Mouse (Mus musculus) ovary, postnatal 10 days (tissue): ENCODE results near the gene Aadacl3.

ENCODE experiments used
- DNase-seq: peaks from one replicate; pipeline ENCODE4 v3.0.0; 2022; ENCODE audit warnings: low spot score

Aadacl3 gene

DNA sequence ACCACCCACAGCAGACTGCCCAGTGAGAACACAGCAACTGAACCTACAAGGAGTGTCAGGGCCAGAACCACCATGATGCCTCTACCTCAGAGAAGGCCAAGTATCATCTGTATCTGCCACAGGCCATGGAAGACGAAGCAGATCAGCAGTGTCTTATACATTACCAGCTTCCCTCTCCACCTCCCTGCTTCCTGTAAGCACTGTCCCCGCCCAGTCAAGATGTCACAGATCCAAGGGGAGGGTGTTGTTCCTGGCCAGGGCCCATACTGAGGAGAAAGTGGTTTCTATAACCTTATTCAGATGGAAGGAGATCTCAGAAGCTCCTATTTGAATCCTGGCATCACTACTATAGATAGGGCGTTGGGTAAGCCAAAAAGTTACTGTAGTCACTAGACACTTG is at the start of gene Aadacl3:
Aadacl3 (minus strand) TSS at position 101 of the 400 bp plus-strand sequence.
- DNase-seq = no peak

- DNase-seq = no peak
Observed at GRCm38 (mm10) chr4:144506518-144506917, 43.0 kb upstream of the Aadacl3 start.

DNA sequence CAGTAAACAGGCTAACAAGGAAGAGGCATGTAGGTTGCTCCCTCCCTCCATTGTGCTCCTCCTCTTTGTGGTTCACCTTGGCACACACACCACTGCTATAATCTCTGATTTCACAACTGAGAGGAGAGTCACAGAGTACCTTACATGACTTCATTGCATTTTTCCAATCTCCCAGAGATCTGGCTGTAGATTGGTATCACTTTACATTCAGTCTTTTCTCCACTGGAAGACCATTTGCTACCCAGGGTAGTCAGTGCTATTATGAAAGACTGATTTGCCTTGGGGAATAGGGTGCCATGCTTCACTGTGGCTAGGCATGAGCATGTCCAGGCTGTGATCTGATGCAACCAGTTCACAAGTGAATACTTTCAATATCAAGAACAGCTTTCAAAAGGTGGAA is 29.8 kb upstream of the Aadacl3 start:
- DNase-seq = no peak

GRCm38 (mm10) chr4:144468091-144468490 is 4.5 kb upstream of the Aadacl3 start:
- no peak for DNase-seq

- no peak for DNase-seq
Observed at GRCm38 (mm10) chr4:144465206-144465605, 1.6 kb upstream of the Aadacl3 start.

- no peak for DNase-seq
Observed at GRCm38 (mm10) chr4:144453217-144453616, 10.3 kb downstream of the Aadacl3 start, which contains the start of gene Gm9944. TSS of gene Gm9944 (minus strand) at chr4:144453317.

GRCm38 (mm10) chr4:144448546-144448945 is 15.0 kb downstream of the Aadacl3 start:
- no peak for DNase-seq

GRCm38 (mm10) chr4:144441582-144441981 is 22.0 kb downstream of the Aadacl3 start:
- no peak for DNase-seq

GRCm38 (mm10) chr4:144441095-144441494 is 22.5 kb downstream of the Aadacl3 start:
- no peak for DNase-seq

DNA sequence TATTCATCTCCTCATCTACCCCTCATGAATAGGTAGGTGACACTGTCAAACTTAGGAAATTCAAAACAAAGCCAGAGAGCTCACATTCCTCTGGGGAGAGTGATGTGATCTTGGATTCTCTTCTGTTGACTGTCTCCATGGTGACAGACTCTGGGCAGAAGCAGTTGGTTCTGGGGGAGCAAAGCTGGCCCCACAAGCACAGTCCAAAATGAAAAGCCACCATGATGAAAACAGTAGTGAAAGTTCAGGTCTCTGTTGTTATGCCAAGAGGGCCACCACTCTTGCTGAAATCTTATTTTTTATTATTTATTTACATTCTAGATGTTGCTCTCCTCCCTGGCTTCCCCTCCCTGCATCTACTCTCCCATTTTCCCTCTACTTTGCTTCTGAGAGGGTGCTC is 24.9 kb downstream of the Aadacl3 start, which contains the start of gene 1700012P22Rik:
1700012P22Rik (minus strand) TSS at position 101 of the 400 bp plus-strand sequence.
- DNase-seq = no peak

DNA sequence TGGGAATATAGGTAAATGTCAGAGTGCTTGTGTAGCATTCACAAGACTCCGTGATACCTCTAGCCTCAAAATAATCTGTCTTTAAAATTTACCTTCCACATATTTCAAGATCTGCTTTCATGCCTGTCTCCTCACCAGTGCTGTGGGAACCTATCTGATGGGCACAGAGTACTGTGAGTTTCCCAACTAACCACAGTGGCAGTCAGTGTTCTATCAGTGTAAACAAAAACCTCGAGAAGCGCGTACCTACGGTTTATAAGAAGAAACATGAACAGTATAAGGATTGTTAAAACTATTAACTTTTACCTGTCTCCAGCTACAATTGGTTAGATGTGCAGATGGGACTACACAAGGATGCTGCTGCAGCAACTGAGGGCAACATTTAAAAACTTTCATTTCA is 30.3 kb downstream of the Aadacl3 start:
- DNase-seq = no peak

GRCm38 (mm10) chr4:144430723-144431122 is 32.8 kb downstream of the Aadacl3 start:
- DNase-seq = no peak

GRCm38 (mm10) chr4:144428868-144429267 is 34.7 kb downstream of the Aadacl3 start:
- no peak for DNase-seq

GRCm38 (mm10) chr4:144424590-144424989 is 39.0 kb downstream of the Aadacl3 start:
- no peak for DNase-seq

- no peak for DNase-seq
Observed at GRCm38 (mm10) chr4:144420644-144421043, 42.9 kb downstream of the Aadacl3 start.

DNA sequence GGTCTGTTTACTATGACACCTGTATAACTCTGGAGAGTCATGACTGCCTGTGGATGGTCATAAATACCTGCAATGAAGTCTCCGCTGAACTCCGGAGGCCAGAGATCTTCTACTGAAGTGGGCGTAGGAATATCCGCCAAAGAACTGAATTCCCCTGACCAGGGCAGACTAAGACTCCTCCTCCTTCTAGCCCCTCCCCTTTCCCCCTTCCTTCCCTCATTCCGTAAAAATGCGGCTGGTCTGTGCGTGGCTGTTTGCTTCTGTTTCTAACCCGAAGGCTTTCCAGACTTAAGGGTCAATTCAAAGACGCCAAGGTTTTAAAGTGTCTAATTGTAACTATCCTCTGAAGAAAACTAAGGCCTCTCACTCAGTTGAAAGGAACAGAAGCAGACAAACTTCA is 55.3 kb downstream of the Aadacl3 start, which contains the start of gene Pramef12:
Pramef12 (minus strand) TSS at position 175 of the 400 bp plus-strand sequence.
- no peak for DNase-seq

- DNase-seq = no peak
Observed at GRCm38 (mm10) chr4:144406261-144406660, 57.3 kb downstream of the Aadacl3 start.

- DNase-seq = no peak
Observed at GRCm38 (mm10) chr4:144404456-144405086, 59.0 kb downstream of the Aadacl3 start.
